34 mouse cellular contexts compared by ENCODE assay signal in the genomic region with DNA sequence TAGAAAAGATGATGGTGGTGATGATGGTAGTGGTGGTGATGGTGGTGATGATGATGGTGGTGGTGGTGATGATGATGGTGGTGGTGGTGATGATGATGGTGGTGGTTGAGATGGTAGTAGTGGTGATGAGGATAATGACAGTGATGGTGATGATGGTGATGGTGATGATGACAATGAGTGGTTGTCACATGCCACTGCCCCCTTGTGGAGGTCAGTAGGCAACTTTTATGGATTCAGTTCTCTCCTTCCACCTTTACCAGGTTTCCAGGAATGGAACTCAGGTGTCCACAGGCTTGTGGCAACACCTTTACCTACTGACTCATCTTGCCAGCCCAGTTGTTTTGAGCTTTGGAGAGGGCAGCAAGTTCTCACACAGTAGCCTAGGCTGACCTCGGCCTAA. TPM values are rescaled to one million over a fixed set of nuclear protein-coding genes. Genes with fewer than 3 reads are reported as not detected.
A peak's percentile ranks its signal among the peaks of the same experiment; 100 is the strongest.
DNase-seq lines count a peak whose midpoint lies in the region; ATAC-seq and TF ChIP-seq lines count a peak whose summit lies in the region.
"Had no signal": no experiment of that assay in that cellular context is flagged by ENCODE, and none has a peak within 500 bp of the region (broad histone marks: within the 10 kb centered on the region; RNA-seq: fewer than 3 reads in every experiment).

No protein-coding gene starts in this region.

- TF ChIP-seq CTCF in hindbrain, postnatal 0 days (IDR thresholded peaks at IDR 0.05; ENCODE audit: low read depth), result peak; percentile 31; the same call in 1 of the 2 replicates
- TF ChIP-seq CTCF in G1E (IDR thresholded peaks at IDR 0.05; ENCODE audit: low read depth, low read length), result peak; percentile 8; the same call in 1 of the 2 replicates
- TF ChIP-seq CTCF in intestine, postnatal 0 days (IDR thresholded peaks at IDR 0.05; ENCODE audit: low read depth), result peak; percentile 55

- H3K9ac ChIP-seq in hindbrain, postnatal 0 days (replicated peaks; ENCODE audit: low read length), result no peak overlapping the region
- H3K9ac ChIP-seq in hindbrain, embryonic 11.5 days (ENCODE audit: low read depth, low read length), result no peak overlapping the region
- H3K9ac ChIP-seq in intestine, postnatal 0 days (ENCODE audit: low read depth, low read length), result no peak overlapping the region
- H3K9ac ChIP-seq: forebrain, embryonic 12.5 days; kidney, embryonic 15.5 days; limb, embryonic 13.5 days; neural tube, embryonic 12.5 days had no signal

- H3K4me3 ChIP-seq in hindbrain, postnatal 0 days (ENCODE audit: low read length), result no peak overlapping the region
- H3K4me3 ChIP-seq in hindbrain, embryonic 11.5 days (ENCODE audit: low read depth, low read length), result no peak overlapping the region
- peak overlapping the region; percentile 66 for H3K4me3 ChIP-seq in megakaryocyte, embryonic 14.5 days (replicated peaks)
- no peak overlapping the region for H3K4me3 ChIP-seq in G1E (ENCODE audit: low read depth, low read length)
- no peak overlapping the region for H3K4me3 ChIP-seq in intestine, postnatal 0 days (ENCODE audit: low read depth, low read length)
- H3K4me3 ChIP-seq: embryonic facial prominence, embryonic 10.5 days; forebrain, embryonic 12.5 days; hindbrain, embryonic 10.5 days; kidney, embryonic 15.5 days; limb, embryonic 13.5 days; neural tube, embryonic 12.5 days had no signal

- no peak overlapping the region for H3K27ac ChIP-seq in hindbrain, postnatal 0 days
- H3K27ac ChIP-seq in hindbrain, embryonic 11.5 days (ENCODE audit: low read depth, low read length), result no peak overlapping the region
- no peak overlapping the region for H3K27ac ChIP-seq in intestine, postnatal 0 days (ENCODE audit: low read depth, low read length)
- H3K27ac ChIP-seq: embryonic facial prominence, embryonic 10.5 days; forebrain, embryonic 12.5 days; hindbrain, embryonic 10.5 days; kidney, embryonic 15.5 days; limb, embryonic 13.5 days; neural tube, embryonic 12.5 days had no signal

- no peaks in the 10 kb centered on the region for H3K9me3 ChIP-seq in hindbrain, postnatal 0 days (ENCODE audit: low read length)
- H3K9me3 ChIP-seq in hindbrain, embryonic 11.5 days (ENCODE audit: control insufficient read depth, low read length), result no peaks in the 10 kb centered on the region
- no peaks in the 10 kb centered on the region for H3K9me3 ChIP-seq in megakaryocyte, embryonic 14.5 days
- no peaks in the 10 kb centered on the region for H3K9me3 ChIP-seq in G1E (replicated peaks)
- H3K9me3 ChIP-seq in intestine, postnatal 0 days (ENCODE audit: control insufficient read depth), result no peaks in the 10 kb centered on the region
- H3K9me3 ChIP-seq: embryonic facial prominence, embryonic 10.5 days; forebrain, embryonic 12.5 days; hindbrain, embryonic 10.5 days; kidney, embryonic 15.5 days; limb, embryonic 13.5 days; neural tube, embryonic 12.5 days had no signal

- ATAC-seq in hindbrain, postnatal 0 days, result no peak
- no peak for ATAC-seq in hindbrain, embryonic 11.5 days (ENCODE audit: low FRiP score)
- no peak for ATAC-seq in megakaryocyte, adult 5-6 weeks (ENCODE audit: poor library complexity, severe bottlenecking)
- ATAC-seq in G1E (ENCODE audit: extremely low read depth, insufficient number of reproducible peaks, low FRiP score, poor library complexity, severe bottlenecking), result no peak
- no peak for ATAC-seq in intestine, postnatal 0 days
- ATAC-seq: activated CD4-positive, CD25-positive, alpha-beta regulatory T cell, adult 4 months; inflammation-experienced regulatory T-cells, adult 6 months had no signal

- H3K36me3 ChIP-seq in hindbrain, postnatal 0 days (ENCODE audit: insufficient read depth, low read length), result no peaks in the 10 kb centered on the region
- no peaks in the 10 kb centered on the region for H3K36me3 ChIP-seq in hindbrain, embryonic 11.5 days (ENCODE audit: control insufficient read depth, insufficient read depth, low read length)
- peaks cover 10% of the 10 kb centered on the region for H3K36me3 ChIP-seq in megakaryocyte, embryonic 14.5 days (replicated peaks; ENCODE audit: low read length)
- H3K36me3 ChIP-seq in G1E (replicated peaks), result peaks cover 10% of the 10 kb centered on the region
- H3K36me3 ChIP-seq in intestine, postnatal 0 days (ENCODE audit: control insufficient read depth, insufficient read depth), result no peaks in the 10 kb centered on the region
- H3K36me3 ChIP-seq: forebrain, embryonic 12.5 days; limb, embryonic 13.5 days had no signal

- DNase-seq in hindbrain, postnatal 0 days (ENCODE audit: low spot score), result no peak
- DNase-seq in hindbrain, embryonic 11.5 days (ENCODE audit: low spot score), result no peak
- DNase-seq in G1E (ENCODE audit: low spot score), result no peak
- DNase-seq in frontal cortex, postnatal 36 days (ENCODE audit: low spot score in 2 of 2), result no peak
- DNase-seq in adrenal gland, adult 8-10 months, result no peak
- DNase-seq: adrenal gland, postnatal 25 days; cerebellum, adult 18-20 months; gastrocnemius, postnatal 25 days; lung, postnatal 4 days; right cerebral cortex, adult 18-20 months; thymus, adult 18-20 months; thymus, postnatal 4 days had no signal

- H3K4me1 ChIP-seq in hindbrain, postnatal 0 days (ENCODE audit: insufficient read depth, low read length), result peaks cover 6% of the 10 kb centered on the region
- no peaks in the 10 kb centered on the region for H3K4me1 ChIP-seq in hindbrain, embryonic 11.5 days (replicated peaks; ENCODE audit: control insufficient read depth, insufficient read depth, low read length)
- peaks cover 53% of the 10 kb centered on the region for H3K4me1 ChIP-seq in megakaryocyte, embryonic 14.5 days
- peaks cover 55% of the 10 kb centered on the region for H3K4me1 ChIP-seq in G1E (ENCODE audit: insufficient read depth, low read depth, low read length)
- H3K4me1 ChIP-seq in intestine, postnatal 0 days (replicated peaks; ENCODE audit: control insufficient read depth, insufficient read depth, low read length), result no peaks in the 10 kb centered on the region

- H3K27me3 ChIP-seq in hindbrain, postnatal 0 days (ENCODE audit: insufficient read depth, low read length), result no peaks in the 10 kb centered on the region
- no peaks in the 10 kb centered on the region for H3K27me3 ChIP-seq in hindbrain, embryonic 11.5 days (ENCODE audit: control insufficient read depth, insufficient read depth, low read length)
- peaks cover 3% of the 10 kb centered on the region for H3K27me3 ChIP-seq in megakaryocyte, embryonic 14.5 days (replicated peaks)
- peaks cover 22% of the 10 kb centered on the region for H3K27me3 ChIP-seq in G1E (ENCODE audit: insufficient read depth, low read length)
- no peaks in the 10 kb centered on the region for H3K27me3 ChIP-seq in intestine, postnatal 0 days (replicated peaks; ENCODE audit: control insufficient read depth, insufficient read depth, low read length)
- H3K27me3 ChIP-seq: forebrain, embryonic 12.5 days; kidney, embryonic 15.5 days; limb, embryonic 13.5 days; neural tube, embryonic 12.5 days had no signal

- 94% methylated on average over 1 of the region's 1 CpGs for WGBS in hindbrain, postnatal 0 days
- WGBS in hindbrain, embryonic 11.5 days, result 84% methylated on average over 1 of the region's 1 CpGs
- 82% methylated on average over 1 of the region's 1 CpGs for WGBS in intestine, postnatal 0 days

- no peak overlapping the region for H3K4me2 ChIP-seq in hindbrain, postnatal 0 days (ENCODE audit: low read depth, low read length)
- H3K4me2 ChIP-seq in hindbrain, embryonic 11.5 days (replicated peaks; ENCODE audit: low read depth, low read length), result no peak overlapping the region
- H3K4me2 ChIP-seq in intestine, postnatal 0 days (replicated peaks; ENCODE audit: low read depth), result no peak overlapping the region
- H3K4me2 ChIP-seq: forebrain, embryonic 12.5 days; kidney, embryonic 15.5 days; limb, embryonic 13.5 days; midbrain, embryonic 11.5 days; neural tube, embryonic 12.5 days had no signal

RNA-seq across cellular contexts. Expression of a gene that starts 2.3 kb away (rescaled TPM):
- 131 and 143 TPM in 2 replicates for total RNA-seq in hindbrain, postnatal 0 days (2014; rRNA removed)
- 185 and 190 TPM in 2 replicates for polyA plus RNA-seq in hindbrain, postnatal 0 days (2015; fragmentation: Nextera tagmentation; extraction: Ambion mirVana)
- 154 and 155 TPM in 2 replicates for polyA plus RNA-seq in hindbrain, embryonic 11.5 days (2014; fragmentation: Nextera tagmentation; extraction: Ambion mirVana)
- polyA plus RNA-seq in megakaryocyte, embryonic 14.5 days (2012; ENCODE audit: insufficient read depth, low replicate concordance), result 128 and 167 TPM in 2 replicates
- 21.7 and 22.6 TPM in 2 replicates for total RNA-seq in megakaryocyte, adult 5-6 weeks (2015)
- total RNA-seq in megakaryocyte, adult 5-6 weeks (2017), result 34.6 and 43.1 TPM in 2 replicates
- total RNA-seq in G1E (2014; fragmentation: Nextera tagmentation) (69.2 and 71.4 TPM in 2 replicates), G1E (2017) (75.6 and 76.1 TPM in 2 replicates)
- polyA plus RNA-seq in G1E (2012), result 204 and 206 TPM in 2 replicates
- polyA plus RNA-seq in intestine, postnatal 0 days (2015; fragmentation: Nextera tagmentation; extraction: Ambion mirVana), result 95.5 and 96.2 TPM in 2 replicates
- 100 to 1,000 TPM; 115 to 121 (median 117) TPM for total RNA-seq in adrenal gland, adult 8-10 months (2022)

RNA-seq across cellular contexts. Expression of a gene that starts 15.9 kb away (rescaled TPM):
- not detected in 2 replicates for total RNA-seq in hindbrain, postnatal 0 days (2014; rRNA removed)
- polyA plus RNA-seq in hindbrain, postnatal 0 days (2015; fragmentation: Nextera tagmentation; extraction: Ambion mirVana), result 0.14 and 0.16 TPM in 2 replicates
- not detected in 2 replicates for polyA plus RNA-seq in hindbrain, embryonic 11.5 days (2014; fragmentation: Nextera tagmentation; extraction: Ambion mirVana)
- 2.2 and 3.4 TPM in 2 replicates for polyA plus RNA-seq in megakaryocyte, embryonic 14.5 days (2012; ENCODE audit: insufficient read depth, low replicate concordance)
- 0.25 TPM in 1 of 2 replicates, not detected in the other for total RNA-seq in megakaryocyte, adult 5-6 weeks (2015)
- not detected in 2 replicates for total RNA-seq in megakaryocyte, adult 5-6 weeks (2017)
- total RNA-seq in G1E (2014; fragmentation: Nextera tagmentation), result not detected in 2 replicates
- total RNA-seq in G1E (2017), result not detected in 2 replicates
- 0.03 TPM in 1 of 2 replicates, not detected in the other for polyA plus RNA-seq in G1E (2012)
- polyA plus RNA-seq in intestine, postnatal 0 days (2015; fragmentation: Nextera tagmentation; extraction: Ambion mirVana), result 0.38 and 0.42 TPM in 2 replicates
- total RNA-seq in adrenal gland, adult 8-10 months (2022), result not detected
- total RNA-seq: adrenal gland, postnatal 25 days; layer of hippocampus, postnatal 25 days had no signal
- polyA plus RNA-seq: embryonic facial prominence, embryonic 10.5 days; forebrain, embryonic 12.5 days; heart, embryonic 16.5 days; inflammation-experienced regulatory T-cells, adult 6 months; midbrain, embryonic 11.5 days; neural tube, embryonic 12.5 days had no signal

RNA-seq across cellular contexts. Expression of a gene that starts 21.0 kb away (rescaled TPM):
- total RNA-seq in hindbrain, postnatal 0 days (2014; rRNA removed), result not detected in 2 replicates
- polyA plus RNA-seq in hindbrain, postnatal 0 days (2015; fragmentation: Nextera tagmentation; extraction: Ambion mirVana), result not detected in 2 replicates
- polyA plus RNA-seq in hindbrain, embryonic 11.5 days (2014; fragmentation: Nextera tagmentation; extraction: Ambion mirVana), result not detected in 2 replicates
- polyA plus RNA-seq in megakaryocyte, embryonic 14.5 days (2012; ENCODE audit: insufficient read depth, low replicate concordance), result not detected in 2 replicates
- not detected in 2 replicates for total RNA-seq in megakaryocyte, adult 5-6 weeks (2015)
- total RNA-seq in megakaryocyte, adult 5-6 weeks (2017), result not detected in 2 replicates
- total RNA-seq in G1E (2014; fragmentation: Nextera tagmentation) (not detected in 2 replicates), G1E (2017) (0.27 TPM in 1 of 2 replicates, not detected in the other)
- polyA plus RNA-seq in G1E (2012), result not detected in 2 replicates
- 0.08 TPM in 1 of 2 replicates, not detected in the other for polyA plus RNA-seq in intestine, postnatal 0 days (2015; fragmentation: Nextera tagmentation; extraction: Ambion mirVana)
- total RNA-seq in adrenal gland, adult 8-10 months (2022), result not detected
- total RNA-seq: adrenal gland, postnatal 25 days; common myeloid progenitor, adult 5-6 weeks; gastrocnemius, postnatal 25 days; heart, adult 8-10 months; layer of hippocampus, postnatal 25 days; left cerebral cortex, postnatal 10 days had no signal
- polyA plus RNA-seq: activated CD4-positive, CD25-positive, alpha-beta regulatory T cell, adult 4 months; embryonic facial prominence, embryonic 10.5 days; forebrain, embryonic 12.5 days; frontal cortex, adult 2 months; heart, embryonic 16.5 days; hindbrain, embryonic 10.5 days; inflammation-experienced regulatory T-cells, adult 6 months; kidney, embryonic 15.5 days; large intestine, adult 2 months; limb, embryonic 13.5 days; liver, embryonic 16.5 days; midbrain, embryonic 11.5 days; neural tube, embryonic 12.5 days; small intestine, adult 2 months; stomach, embryonic 14.5 days had no signal

RNA-seq across cellular contexts. Expression of a gene that starts 33.5 kb away (rescaled TPM):
- not detected in 2 replicates for total RNA-seq in hindbrain, postnatal 0 days (2014; rRNA removed)
- polyA plus RNA-seq in hindbrain, postnatal 0 days (2015; fragmentation: Nextera tagmentation; extraction: Ambion mirVana), result not detected in 2 replicates
- polyA plus RNA-seq in hindbrain, embryonic 11.5 days (2014; fragmentation: Nextera tagmentation; extraction: Ambion mirVana), result not detected in 2 replicates
- polyA plus RNA-seq in megakaryocyte, embryonic 14.5 days (2012; ENCODE audit: insufficient read depth, low replicate concordance), result not detected in 2 replicates
- not detected in 2 replicates for total RNA-seq in megakaryocyte, adult 5-6 weeks (2015)
- total RNA-seq in megakaryocyte, adult 5-6 weeks (2017), result not detected in 2 replicates
- not detected in 2 replicates for total RNA-seq in G1E (2014; fragmentation: Nextera tagmentation)
- total RNA-seq in G1E (2017), result 0.23 and 0.27 TPM in 2 replicates
- polyA plus RNA-seq in G1E (2012), result not detected in 2 replicates
- 0.14 and 0.16 TPM in 2 replicates for polyA plus RNA-seq in intestine, postnatal 0 days (2015; fragmentation: Nextera tagmentation; extraction: Ambion mirVana)
- under 1 TPM in 1 of 4 experiments, not detected in 3; 0.63 TPM for total RNA-seq in adrenal gland, adult 8-10 months (2022)
- total RNA-seq: common myeloid progenitor, adult 5-6 weeks; gastrocnemius, postnatal 25 days; left cerebral cortex, postnatal 10 days had no signal
- polyA plus RNA-seq: activated CD4-positive, CD25-positive, alpha-beta regulatory T cell, adult 4 months; embryonic facial prominence, embryonic 10.5 days; forebrain, embryonic 12.5 days; frontal cortex, adult 2 months; hindbrain, embryonic 10.5 days; inflammation-experienced regulatory T-cells, adult 6 months; kidney, embryonic 15.5 days; limb, embryonic 13.5 days; liver, embryonic 16.5 days; midbrain, embryonic 11.5 days; neural tube, embryonic 12.5 days; stomach, embryonic 14.5 days had no signal

RNA-seq across cellular contexts. Expression of a gene that starts 49.2 kb away (rescaled TPM):
- 63.2 and 88.6 TPM in 2 replicates for total RNA-seq in hindbrain, postnatal 0 days (2014; rRNA removed)
- 47.1 and 48.3 TPM in 2 replicates for polyA plus RNA-seq in hindbrain, postnatal 0 days (2015; fragmentation: Nextera tagmentation; extraction: Ambion mirVana)
- polyA plus RNA-seq in hindbrain, embryonic 11.5 days (2014; fragmentation: Nextera tagmentation; extraction: Ambion mirVana), result 47.3 and 60.8 TPM in 2 replicates
- polyA plus RNA-seq in megakaryocyte, embryonic 14.5 days (2012; ENCODE audit: insufficient read depth, low replicate concordance), result 40.2 and 55.7 TPM in 2 replicates
- 17.9 and 21.5 TPM in 2 replicates for total RNA-seq in megakaryocyte, adult 5-6 weeks (2015)
- total RNA-seq in megakaryocyte, adult 5-6 weeks (2017), result 22.6 and 31.3 TPM in 2 replicates
- total RNA-seq in G1E (2014; fragmentation: Nextera tagmentation) (55.8 and 95.6 TPM in 2 replicates), G1E (2017) (37.8 and 39.7 TPM in 2 replicates)
- polyA plus RNA-seq in G1E (2012), result 83.8 and 109 TPM in 2 replicates
- polyA plus RNA-seq in intestine, postnatal 0 days (2015; fragmentation: Nextera tagmentation; extraction: Ambion mirVana), result 14.7 and 18.5 TPM in 2 replicates
- 10 to 100 TPM; 47.7 to 63.3 (median 55.7) TPM for total RNA-seq in adrenal gland, adult 8-10 months (2022)
